Mouse (Mus musculus) embryonic facial prominence, embryonic 14.5 days (tissue): ENCODE data around the gene Hpse. TPM values are rescaled to one million over a fixed set of nuclear protein-coding genes. Genes with fewer than 3 reads are reported as not detected.

ENCODE experiments used
- ATAC-seq: fragments of 200-750 bp; cut with Nextera tagmentation; 2 replicates; pipeline ENCODE4 v1.8.0; 2017; ENCODE audit warnings: low read depth, moderate number of reproducible peaks, moderate TSS enrichment
- DNase-seq: peaks from one replicate; pipeline ENCODE4 v3.0.0-alpha.2; 2015; ENCODE audit warnings: low spot score
- H3K27ac ChIP-seq: fragments of 300-500 bp; sonication (generic); replicated peaks from 2 replicates; pipeline ENCODE4 v1.5.1; 2014; ENCODE audit warnings: low read depth, mild to moderate bottlenecking, low read length, moderate library complexity
- H3K27me3 ChIP-seq: fragments of 300-500 bp; sonication (generic); replicated peaks from 2 replicates; pipeline ENCODE4 v1.6.1; 2014; ENCODE audit warnings: low read length; ENCODE audit not compliant: control insufficient read depth, insufficient read depth
- H3K36me3 ChIP-seq: fragments of 300-500 bp; sonication (generic); 2 replicates; pipeline ENCODE4 v1.6.1; 2014; ENCODE audit warnings: low read length, mixed read lengths; ENCODE audit not compliant: control insufficient read depth, insufficient read depth
- H3K4me1 ChIP-seq: fragments of 300-500 bp; sonication (generic); 2 replicates; pipeline ENCODE4 v1.6.1; 2014; ENCODE audit warnings: antibody characterized with exemption, low read length; ENCODE audit not compliant: control insufficient read depth, insufficient read depth
- H3K4me2 ChIP-seq: fragments of 300-500 bp; sonication (generic); 2 replicates; pipeline ENCODE4 v1.6.1; 2014; ENCODE audit warnings: low read depth, mild to moderate bottlenecking, low read length, moderate library complexity, mixed read lengths
- H3K4me3 ChIP-seq: fragments of 300-500 bp; sonication (generic); 2 replicates; pipeline ENCODE4 v1.5.1; 2014; ENCODE audit warnings: low read depth, mild to moderate bottlenecking, low read length
- H3K9ac ChIP-seq: fragments of 300-500 bp; sonication (generic); 2 replicates; pipeline ENCODE4 v1.6.1; 2014; ENCODE audit warnings: low read depth, mild to moderate bottlenecking, low read length, moderate library complexity, mixed read lengths
- H3K9me3 ChIP-seq: fragments of 300-500 bp; sonication (generic); 2 replicates; pipeline ENCODE4 v1.6.1; 2016; ENCODE audit warnings: low read length; ENCODE audit not compliant: control insufficient read depth
- WGBS: fragments of 180-500 bp; shearing (Covaris S2); extraction: QIAGEN DNeasy Blood & Tissue Kit; methylation state at CpG from one replicate; pipeline ENCODE4 v1.1.7; 2014; 5-methylcytosine and 5-hydroxymethylcytosine counted together
- polyA plus RNA-seq: library from polyadenylated mRNA; unstranded; fragments of >200 nt; fragmentation: Nextera tagmentation; extraction: Ambion mirVana; gene quantifications from 2 replicates; pipeline ENCODE4 v1.2.1, GENCODE M21; 2014

Hpse gene
- polyA plus RNA-seq, 1 experiment from 2014 or later = 5.9 TPM

GRCm38 (mm10) chr5:100674711-100675376, 44.7 kb downstream of the Hpse start, which contains the start of gene Coq2:
TSS of gene Coq2 (minus strand) at chr5:100675140.
- Histone ChIP-seq H3K4me2 (peak within 1 kb of the TSS; percentile 69), H3K4me3 (peak within 1 kb of the TSS; percentile 66), H3K9me3 (no peaks in the 10 kb centered on the region), H3K36me3 (0 out of 2 replicates have a peak, but pooled peaks cover 5% of the 10 kb centered on the region), H3K27me3 (no peaks in the 10 kb centered on the region), H3K27ac (peak within 1 kb of the TSS; percentile 69), H3K4me1 (peaks cover 11% of the 10 kb centered on the region), H3K9ac (peak within 1 kb of the TSS; percentile 91)
- ATAC-seq (peak; percentile 42; the same call in 1 of the 2 replicates), DNase-seq (peak; percentile 93)
- whole genome bisulfite sequencing = 11% methylated on average over 17 of the region's 17 CpGs

GRCm38 (mm10) chr5:100673745-100674486, 45.6 kb downstream of the Hpse start:
- peak; percentile 90 for DNase-seq
- peak overlapping the region; percentile 69 for H3K27ac ChIP-seq
- peak overlapping the region; percentile 66 for H3K4me3 ChIP-seq
- H3K9me3 ChIP-seq = no peaks in the 10 kb centered on the region
- peaks cover 11% of the 10 kb centered on the region for H3K4me1 ChIP-seq
- H3K9ac ChIP-seq = peak overlapping the region; percentile 91
- peak overlapping the region; percentile 69 for H3K4me2 ChIP-seq
- ATAC-seq = peak; percentile 98
- 0 out of 2 replicates have a peak, but pooled peaks cover 8% of the 10 kb centered on the region for H3K36me3 ChIP-seq
- under 1% methylated on average over 45 of the region's 71 CpGs for WGBS
- no peaks in the 10 kb centered on the region for H3K27me3 ChIP-seq

DNA sequence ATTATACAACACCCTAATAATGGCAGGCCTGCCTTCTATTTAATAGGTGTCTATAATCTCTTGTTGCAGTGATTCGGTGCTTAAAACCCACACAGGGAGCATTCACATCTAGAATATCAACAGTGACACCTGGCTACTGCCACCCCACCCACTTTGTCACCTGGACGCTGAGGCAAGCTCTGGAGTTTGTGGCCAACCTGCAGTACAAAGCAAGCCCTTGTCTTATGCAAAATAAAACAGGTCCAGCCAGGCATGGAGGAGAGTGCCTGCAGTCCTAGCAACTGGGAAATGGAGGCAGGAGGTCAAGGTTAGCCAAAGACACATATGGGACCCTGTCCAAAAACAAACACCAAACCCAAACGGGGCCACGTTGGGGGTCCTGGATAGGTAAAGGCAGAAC, 47.1 kb downstream of the Hpse start:
- Histone ChIP-seq H3K27me3 (no peaks in the 10 kb centered on the region), H3K9ac (no peak overlapping the region), H3K36me3 (0 out of 2 replicates have a peak, but pooled peaks cover 12% of the 10 kb centered on the region), H3K4me1 (peaks cover 11% of the 10 kb centered on the region), H3K4me2 (0 out of 2 replicates have a peak overlapping the region, but pooled peaks have one; percentile 69), H3K27ac (no peak overlapping the region), H3K4me3 (no peak overlapping the region), H3K9me3 (no peaks in the 10 kb centered on the region)
- DNase-seq = no peak
- ATAC-seq = no peak
- 87% methylated on average over 4 of the region's 4 CpGs for WGBS

DNA sequence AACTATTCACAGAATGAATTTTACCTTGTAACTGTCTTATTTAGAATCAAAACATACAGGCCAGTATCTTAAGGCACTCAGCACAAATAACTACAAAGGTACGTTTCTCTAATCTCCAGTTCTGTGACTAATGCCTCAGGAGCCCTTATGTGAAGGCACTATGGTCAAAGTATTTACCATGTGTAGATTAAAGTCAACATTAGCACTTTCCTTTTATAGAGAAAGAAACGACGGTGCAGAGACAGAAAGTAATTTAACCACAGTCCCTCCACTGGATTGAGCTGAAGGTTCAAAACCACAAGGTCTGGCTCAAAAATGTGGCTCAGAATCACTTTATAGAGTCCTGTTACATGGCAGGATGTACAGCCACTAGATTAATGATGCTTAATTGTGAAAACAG, 47.6 kb downstream of the Hpse start:
- Histone ChIP-seq H3K36me3 (0 out of 2 replicates have a peak, but pooled peaks cover 17% of the 10 kb centered on the region), H3K4me2 (no peak overlapping the region), H3K27ac (no peak overlapping the region), H3K27me3 (no peaks in the 10 kb centered on the region), H3K9ac (no peak overlapping the region), H3K4me3 (no peak overlapping the region), H3K9me3 (no peaks in the 10 kb centered on the region), H3K4me1 (peaks cover 11% of the 10 kb centered on the region)
- no peak for DNase-seq
- no peak for ATAC-seq
- 73% methylated on average over 3 of the region's 3 CpGs for WGBS

DNA sequence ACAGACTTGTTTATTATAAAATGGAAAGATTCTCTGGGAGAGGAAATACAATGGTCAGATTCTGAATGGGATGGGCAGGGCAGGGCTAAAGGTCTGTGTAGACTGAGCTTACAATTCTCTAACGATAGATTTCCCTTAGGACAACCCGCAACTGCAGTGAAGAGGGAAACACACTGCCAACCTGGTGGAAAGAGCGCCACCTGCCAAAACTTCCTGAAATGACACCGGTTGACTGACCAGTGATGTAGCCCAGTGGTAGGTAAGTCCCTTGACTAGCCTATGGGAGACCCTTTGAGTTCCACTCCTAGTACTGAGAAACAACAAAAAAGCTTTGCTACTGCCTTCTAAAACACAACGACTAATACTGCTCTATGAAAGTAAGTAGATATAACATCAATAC, 48.1 kb downstream of the Hpse start:
- WGBS = 24% methylated on average over 5 of the region's 5 CpGs
- Histone ChIP-seq H3K4me3 (no peak overlapping the region), H3K4me2 (no peak overlapping the region), H3K9ac (no peak overlapping the region), H3K36me3 (peaks cover 20% of the 10 kb centered on the region; the same call in 1 of the 2 replicates), H3K4me1 (peaks cover 11% of the 10 kb centered on the region), H3K9me3 (no peaks in the 10 kb centered on the region), H3K27ac (no peak overlapping the region), H3K27me3 (no peaks in the 10 kb centered on the region)
- no peak for ATAC-seq
- no peak for DNase-seq

- Histone ChIP-seq H3K4me1 (no peaks in the 10 kb centered on the region), H3K4me3 (no peak overlapping the region), H3K27me3 (no peaks in the 10 kb centered on the region), H3K36me3 (peaks cover 51% of the 10 kb centered on the region), H3K9me3 (no peaks in the 10 kb centered on the region), H3K9ac (no peak overlapping the region), H3K4me2 (no peak overlapping the region), H3K27ac (no peak overlapping the region)
- 73% methylated on average over 1 of the region's 1 CpGs for WGBS
- no peak for ATAC-seq
- no peak for DNase-seq
Observed at GRCm38 (mm10) chr5:100666965-100667364, 52.6 kb downstream of the Hpse start.

GRCm38 (mm10) chr5:100663854-100664253, 55.7 kb downstream of the Hpse start:
- Histone ChIP-seq H3K9ac (no peak overlapping the region), H3K9me3 (no peaks in the 10 kb centered on the region), H3K27ac (no peak overlapping the region), H3K27me3 (no peaks in the 10 kb centered on the region), H3K36me3 (peaks cover 71% of the 10 kb centered on the region), H3K4me1 (no peaks in the 10 kb centered on the region), H3K4me2 (no peak overlapping the region), H3K4me3 (no peak overlapping the region)
- DNase-seq (peak; percentile 49), ATAC-seq (no peak)
- 61% methylated on average over 5 of the region's 5 CpGs for WGBS

DNA sequence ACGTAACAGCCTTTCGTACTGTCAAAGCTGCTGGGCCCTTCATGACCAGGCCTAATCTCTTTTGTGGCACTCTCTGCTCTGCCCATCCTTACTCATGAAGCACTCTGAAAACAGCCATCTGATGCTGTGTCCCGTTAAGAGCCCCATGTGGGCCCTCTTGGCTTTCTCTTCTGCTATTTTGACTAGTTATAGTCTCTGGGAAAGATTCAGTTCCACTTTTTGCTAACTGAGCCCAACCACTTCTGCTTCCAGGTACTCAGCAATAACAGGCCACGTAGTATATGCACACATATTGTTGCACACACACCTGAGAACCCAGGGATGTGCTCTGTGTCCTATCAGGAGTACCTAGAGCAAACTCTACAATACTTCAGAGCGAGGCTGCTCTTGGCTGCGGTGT, 56.5 kb downstream of the Hpse start:
- H3K9ac ChIP-seq = no peak overlapping the region
- DNase-seq (no peak), ATAC-seq (no peak)
- H3K4me2 ChIP-seq = no peak overlapping the region
- no peak overlapping the region for H3K4me3 ChIP-seq
- no peaks in the 10 kb centered on the region for H3K4me1 ChIP-seq
- no peak overlapping the region for H3K27ac ChIP-seq
- WGBS = 94% methylated on average over 6 of the region's 6 CpGs
- no peaks in the 10 kb centered on the region for H3K27me3 ChIP-seq
- peaks cover 80% of the 10 kb centered on the region for H3K36me3 ChIP-seq
- no peaks in the 10 kb centered on the region for H3K9me3 ChIP-seq
